Mouse (Mus musculus) hindbrain, embryonic 14.5 days (tissue): ENCODE measurements around the gene Tcea3. TPM values are rescaled to one million over a fixed set of nuclear protein-coding genes. Genes with fewer than 3 reads are reported as not detected.
A peak's percentile ranks its signal among the peaks of the same experiment; 100 is the strongest.

Source experiments
- ATAC-seq: fragments of 200-750 bp; cut with Nextera tagmentation; 2 replicates; pipeline ENCODE4 v1.8.0; 2017; ENCODE audit warnings: moderate number of reproducible peaks, mild to moderate bottlenecking, moderate TSS enrichment, moderate library complexity; ENCODE audit not compliant: low FRiP score
- DNase-seq: peaks from one replicate; pipeline ENCODE4 v3.0.0-alpha.2; 2015; ENCODE audit warnings: low spot score
- H3K27ac ChIP-seq: fragments of 300-500 bp; sonication (generic); 2 replicates; pipeline ENCODE4 v1.5.1; 2014; ENCODE audit warnings: mild to moderate bottlenecking, moderate library complexity
- H3K27me3 ChIP-seq: fragments of 300-500 bp; sonication (generic); 2 replicates; pipeline ENCODE4 v1.6.1; 2014; ENCODE audit warnings: mild to moderate bottlenecking, low read length, mixed read lengths; ENCODE audit not compliant: control insufficient read depth, insufficient read depth
- H3K36me3 ChIP-seq: fragments of 300-500 bp; sonication (generic); replicated peaks from 2 replicates; pipeline ENCODE4 v1.6.1; 2014; ENCODE audit not compliant: control insufficient read depth, insufficient read depth
- H3K4me1 ChIP-seq: fragments of 300-500 bp; sonication (generic); replicated peaks from 2 replicates; pipeline ENCODE4 v1.6.1; 2014; ENCODE audit warnings: antibody characterized with exemption, low read length, mixed read lengths; ENCODE audit not compliant: control insufficient read depth, insufficient read depth
- H3K4me2 ChIP-seq: fragments of 300-500 bp; sonication (generic); replicated peaks from 2 replicates; pipeline ENCODE4 v1.6.1; 2014; ENCODE audit warnings: mild to moderate bottlenecking, moderate library complexity
- H3K4me3 ChIP-seq: fragments of 300-500 bp; sonication (generic); replicated peaks from 2 replicates; pipeline ENCODE4 v1.5.1; 2014; ENCODE audit warnings: mild to moderate bottlenecking, low read length
- H3K9ac ChIP-seq: fragments of 300-500 bp; sonication (generic); 2 replicates; pipeline ENCODE4 v1.6.1; 2014
- H3K9me3 ChIP-seq: fragments of 300-500 bp; sonication (generic); 2 replicates; pipeline ENCODE4 v1.6.1; 2016; ENCODE audit warnings: low read length; ENCODE audit not compliant: control insufficient read depth
- WGBS: fragments of 180-500 bp; shearing (Covaris S2); extraction: QIAGEN DNeasy Blood & Tissue Kit; methylation state at CpG from one replicate; pipeline ENCODE4 v1.1.7; 2014; 5-methylcytosine and 5-hydroxymethylcytosine counted together
- polyA plus RNA-seq: library from polyadenylated mRNA; unstranded; fragments of >200 nt; fragmentation: Nextera tagmentation; extraction: Ambion mirVana; gene quantifications from 2 replicates; pipeline ENCODE4 v1.2.1, GENCODE M21; 2014

Gene Tcea3
- polyA plus RNA-seq = 1.2 and 2.0 TPM in 2 replicates

DNA sequence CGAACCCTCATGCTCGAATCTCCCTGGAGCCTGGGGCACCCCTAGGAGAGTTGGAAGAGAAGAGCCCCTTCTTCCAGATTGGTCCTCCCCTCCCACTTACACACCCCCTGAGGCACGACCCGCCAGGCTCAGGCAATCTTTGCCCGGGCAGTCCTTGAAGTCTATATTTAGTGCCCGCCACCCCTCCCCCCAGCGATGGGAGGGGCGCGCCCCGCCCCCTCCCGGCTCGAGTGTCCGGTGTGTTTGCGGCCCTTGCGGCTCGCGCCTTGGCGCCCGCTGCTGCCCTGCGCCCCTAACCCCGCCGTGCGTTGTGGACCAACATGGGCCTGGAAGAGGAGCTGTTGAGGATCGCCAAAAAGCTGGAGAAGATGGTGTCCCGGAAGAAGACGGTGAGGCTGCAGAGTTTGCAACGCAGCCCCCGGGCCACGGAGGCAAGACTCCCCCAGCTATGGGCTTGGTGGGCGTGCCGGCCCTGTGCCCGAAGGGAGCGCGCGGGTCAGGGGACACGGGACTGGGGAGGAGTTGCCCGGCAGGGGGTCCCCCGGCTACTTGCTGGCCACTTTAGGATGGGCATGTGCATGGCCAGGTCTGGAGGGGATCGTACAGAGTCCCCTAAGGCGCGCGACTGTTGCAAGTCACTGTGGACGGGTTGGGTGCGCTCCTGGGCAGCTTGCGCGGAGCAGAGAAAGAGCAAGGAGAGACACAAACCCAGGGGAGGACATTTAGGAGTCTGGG lies at the start of gene Tcea3:
Tcea3 (plus strand) TSS at position 1 of the 735 bp plus-strand sequence.
- under 1% methylated on average over 45 of the region's 46 CpGs for WGBS
- ATAC-seq = no peak

DNA sequence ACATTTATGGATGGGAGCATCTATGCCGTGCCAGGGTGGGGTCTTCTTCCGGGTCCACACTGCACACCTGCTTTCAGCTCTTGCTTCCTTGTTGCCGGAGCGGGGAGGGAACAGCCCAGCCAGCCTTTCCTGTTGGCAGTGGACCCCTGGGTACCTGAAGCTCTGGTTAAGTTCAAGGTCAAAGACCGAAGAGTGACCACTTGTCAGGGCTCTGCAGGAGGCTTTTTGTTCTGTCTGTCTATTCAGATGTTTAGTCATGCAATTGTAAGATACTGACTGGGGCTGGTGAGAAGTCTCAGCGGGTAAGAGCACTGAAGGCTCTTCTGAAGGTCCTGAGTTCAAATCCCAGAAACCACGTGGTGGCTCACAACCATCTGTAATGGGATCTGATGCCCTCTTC lies 48.7 kb upstream of the Tcea3 start:
- Histone ChIP-seq H3K9me3 (no peaks in the 10 kb centered on the region), H3K9ac (no peak overlapping the region), H3K36me3 (no peaks in the 10 kb centered on the region), H3K4me1 (no peaks in the 10 kb centered on the region), H3K4me3 (no peak overlapping the region), H3K27ac (no peak overlapping the region), H3K4me2 (no peak overlapping the region), H3K27me3 (no peaks in the 10 kb centered on the region)
- DNase-seq (no peak), ATAC-seq (no peak)
- WGBS = 67% methylated on average over 7 of the region's 7 CpGs

More for the DNA sequence above, at the start of gene Tcea3:
- Histone ChIP-seq H3K4me2 (peak within 1 kb of the TSS; percentile 62), H3K4me1 (peaks cover 14% of the 10 kb centered on the region), H3K27ac (no peak within 1 kb of the TSS), H3K36me3 (no peaks in the 10 kb centered on the region), H3K9ac (peak within 1 kb of the TSS; percentile 1; the same call in 1 of the 2 replicates), H3K27me3 (peaks cover 71% of the 10 kb centered on the region), H3K4me3 (peak within 1 kb of the TSS; percentile 32), H3K9me3 (no peaks in the 10 kb centered on the region)
- no peak for DNase-seq

DNA sequence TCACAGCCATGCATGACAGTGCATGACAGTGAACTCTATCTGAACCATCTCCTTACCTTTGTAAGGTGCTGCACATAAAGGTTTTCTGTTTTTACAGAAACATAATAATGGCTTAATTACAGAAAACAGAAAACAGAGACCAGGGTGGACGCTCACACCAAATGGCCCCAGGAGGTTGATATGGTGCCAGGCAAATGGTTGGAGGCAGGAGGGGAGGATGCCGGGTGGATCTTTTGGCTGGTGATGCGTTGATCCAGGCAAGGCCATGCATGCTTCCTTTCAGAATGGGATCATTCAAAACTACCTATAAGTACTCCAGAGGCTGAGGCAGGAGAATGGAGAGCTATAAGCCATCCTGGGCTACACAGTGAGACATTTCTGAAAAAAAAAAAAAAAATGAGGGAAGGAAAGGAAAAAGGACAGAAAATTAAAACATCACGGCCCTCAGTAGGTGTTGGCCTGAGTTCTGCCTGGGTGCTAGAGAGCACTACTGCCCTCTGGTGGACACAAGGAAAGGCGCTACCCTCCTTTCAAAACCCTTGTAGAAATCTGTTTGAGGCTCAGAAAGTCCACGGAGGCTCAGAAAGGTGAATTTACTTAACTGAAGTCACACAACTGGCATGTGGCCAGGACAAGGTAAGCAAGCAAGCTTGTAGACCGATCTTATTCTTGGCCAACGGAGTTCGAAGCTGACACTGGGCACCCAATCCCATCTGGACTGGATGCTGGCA lies 47.8 kb upstream of the Tcea3 start:
- Histone ChIP-seq H3K27me3 (no peaks in the 10 kb centered on the region), H3K4me1 (no peaks in the 10 kb centered on the region), H3K4me2 (no peak overlapping the region), H3K9ac (no peak overlapping the region), H3K4me3 (no peak overlapping the region), H3K9me3 (no peaks in the 10 kb centered on the region), H3K36me3 (no peaks in the 10 kb centered on the region), H3K27ac (no peak overlapping the region)
- DNase-seq (peak; percentile 75), ATAC-seq (no peak)
- 39% methylated on average over 9 of the region's 9 CpGs for WGBS

DNA sequence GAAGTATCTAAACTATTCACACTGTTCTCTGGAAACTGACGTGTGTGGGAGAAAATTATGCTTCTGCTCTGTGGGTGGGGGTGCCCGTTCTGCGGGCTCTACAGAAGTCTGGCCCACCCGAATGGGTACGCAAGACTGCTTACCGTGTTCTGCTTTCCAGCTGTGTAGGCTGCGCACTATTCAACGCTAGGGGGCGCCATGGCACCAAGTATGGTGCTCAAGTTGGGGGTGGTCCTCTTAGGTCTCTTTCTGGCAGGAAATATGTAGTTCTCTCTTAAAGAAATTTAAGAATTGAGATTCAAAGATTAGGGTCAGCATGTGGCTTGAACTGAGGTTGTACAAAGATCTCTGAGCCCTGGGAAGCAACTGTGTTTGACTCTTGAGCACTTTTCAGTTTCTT lies 45.0 kb upstream of the Tcea3 start:
- Histone ChIP-seq H3K27ac (no peak overlapping the region), H3K9me3 (no peaks in the 10 kb centered on the region), H3K4me1 (peaks cover 8% of the 10 kb centered on the region), H3K4me2 (no peak overlapping the region), H3K4me3 (no peak overlapping the region), H3K36me3 (no peaks in the 10 kb centered on the region), H3K27me3 (no peaks in the 10 kb centered on the region), H3K9ac (no peak overlapping the region)
- 4% methylated on average over 9 of the region's 9 CpGs for WGBS
- ATAC-seq (no peak), DNase-seq (peak; percentile 85)

DNA sequence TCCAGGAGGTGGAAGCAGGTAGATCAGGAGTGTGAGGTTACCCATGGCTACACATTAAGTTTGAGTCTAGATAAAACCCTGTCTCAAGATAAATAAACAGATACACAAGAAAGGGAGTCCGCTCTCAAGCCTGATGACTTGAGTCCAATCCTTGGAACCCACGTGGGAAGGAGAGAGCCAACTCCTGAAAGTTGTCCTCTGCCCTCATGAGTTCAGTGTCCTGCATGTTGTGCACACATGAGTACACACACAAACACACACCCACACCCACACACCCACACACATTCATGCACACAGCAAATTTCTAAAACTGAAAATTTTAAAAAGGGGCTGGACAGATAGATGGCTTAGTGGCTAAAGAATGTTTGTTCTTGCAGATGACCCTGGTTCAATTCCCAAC lies 42.8 kb upstream of the Tcea3 start:
- H3K9me3 ChIP-seq = no peaks in the 10 kb centered on the region
- H3K4me3 ChIP-seq = no peak overlapping the region
- H3K27me3 ChIP-seq = no peaks in the 10 kb centered on the region
- ATAC-seq = no peak
- WGBS = 79% methylated on average over 2 of the region's 2 CpGs
- peaks cover 9% of the 10 kb centered on the region for H3K4me1 ChIP-seq
- no peak overlapping the region for H3K4me2 ChIP-seq
- no peak overlapping the region for H3K27ac ChIP-seq
- H3K36me3 ChIP-seq = no peaks in the 10 kb centered on the region
- no peak for DNase-seq
- H3K9ac ChIP-seq = no peak overlapping the region

DNA sequence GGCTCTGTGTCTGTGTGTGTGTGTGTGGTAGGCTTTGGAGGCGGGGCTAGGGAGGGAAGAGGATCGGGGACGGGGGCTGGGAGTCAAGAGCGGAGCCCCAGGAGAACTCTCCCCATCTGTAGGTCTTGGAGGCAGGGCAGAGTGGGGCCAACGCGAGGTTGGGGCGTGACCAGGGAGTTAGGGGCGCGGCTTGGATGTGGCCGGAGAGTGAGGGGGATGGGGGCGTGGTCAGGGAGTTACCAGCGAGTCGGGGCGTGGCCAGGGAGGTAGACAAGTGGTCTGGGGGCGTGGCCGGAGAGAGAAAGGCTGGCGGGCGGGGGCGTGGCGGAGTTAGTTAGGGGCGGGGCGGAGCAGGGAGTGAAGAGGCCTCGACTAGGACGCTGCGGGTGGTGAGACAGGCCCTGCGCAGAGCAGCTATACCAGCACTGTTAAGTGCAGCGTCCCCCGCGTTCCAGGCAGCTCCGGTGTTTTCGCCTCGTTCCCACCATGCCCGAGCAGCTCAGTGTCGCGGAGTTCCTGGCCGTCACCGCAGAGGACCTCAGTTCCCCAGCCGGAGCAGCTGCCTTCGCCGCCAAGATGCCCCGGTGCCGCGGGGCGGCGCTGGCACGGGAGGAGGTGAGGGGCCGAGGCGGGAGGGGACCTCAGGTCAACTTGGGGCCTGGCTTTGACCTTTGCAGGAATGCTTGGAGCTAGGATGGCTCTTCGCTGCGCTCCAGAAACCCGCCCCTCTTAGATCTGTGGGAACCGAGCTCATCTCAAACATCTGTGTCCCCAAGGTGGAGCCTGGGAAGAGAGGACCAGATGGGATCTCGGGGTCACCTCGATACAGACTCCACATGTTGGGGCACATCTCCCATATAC lies 41.3 kb upstream of the Tcea3 start, which contains the start of gene Asap3:
Asap3 (plus strand) TSS at position 333 of the 861 bp plus-strand sequence.
- Histone ChIP-seq H3K36me3 (no peaks in the 10 kb centered on the region), H3K9me3 (no peaks in the 10 kb centered on the region), H3K4me3 (peak within 1 kb of the TSS; percentile 58), H3K9ac (peak within 1 kb of the TSS; percentile 75), H3K27me3 (no peaks in the 10 kb centered on the region), H3K27ac (no peak within 1 kb of the TSS), H3K4me2 (peak within 1 kb of the TSS; percentile 96), H3K4me1 (peaks cover 9% of the 10 kb centered on the region)
- DNase-seq = peak; percentile 85
- WGBS = under 1% methylated on average over 50 of the region's 54 CpGs
- ATAC-seq = peak; percentile 90

DNA sequence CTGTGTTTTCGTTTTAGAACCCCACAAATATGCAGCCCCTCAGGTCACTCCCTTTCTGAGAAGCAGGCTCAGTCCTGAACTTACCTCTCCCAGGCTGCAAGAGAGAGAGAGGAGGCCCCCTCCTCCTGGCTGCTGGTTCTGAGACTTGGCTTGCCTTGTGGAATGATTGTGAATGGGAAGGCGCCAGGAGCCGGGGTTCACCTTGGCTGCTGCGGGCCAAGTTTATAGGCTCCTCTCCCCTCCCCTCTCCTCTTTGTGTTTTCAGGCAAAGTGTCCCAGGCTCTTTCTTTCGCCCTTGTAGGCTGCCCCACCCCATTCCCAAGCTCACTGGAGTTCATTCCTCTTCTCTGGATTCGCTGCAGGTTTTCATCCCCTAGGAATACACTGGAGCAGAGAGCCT lies 40.6 kb upstream of the Tcea3 start:
- 6% methylated on average over 6 of the region's 6 CpGs for WGBS
- ATAC-seq (0 out of 2 replicates have a peak, but pooled peaks have one; percentile 12), DNase-seq (no peak)
- Histone ChIP-seq H3K4me1 (peaks cover 9% of the 10 kb centered on the region), H3K9ac (peak overlapping the region; percentile 75), H3K36me3 (no peaks in the 10 kb centered on the region), H3K27me3 (no peaks in the 10 kb centered on the region), H3K4me3 (peak overlapping the region; percentile 58), H3K9me3 (no peaks in the 10 kb centered on the region), H3K4me2 (peak overlapping the region; percentile 96), H3K27ac (no peak overlapping the region)

DNA sequence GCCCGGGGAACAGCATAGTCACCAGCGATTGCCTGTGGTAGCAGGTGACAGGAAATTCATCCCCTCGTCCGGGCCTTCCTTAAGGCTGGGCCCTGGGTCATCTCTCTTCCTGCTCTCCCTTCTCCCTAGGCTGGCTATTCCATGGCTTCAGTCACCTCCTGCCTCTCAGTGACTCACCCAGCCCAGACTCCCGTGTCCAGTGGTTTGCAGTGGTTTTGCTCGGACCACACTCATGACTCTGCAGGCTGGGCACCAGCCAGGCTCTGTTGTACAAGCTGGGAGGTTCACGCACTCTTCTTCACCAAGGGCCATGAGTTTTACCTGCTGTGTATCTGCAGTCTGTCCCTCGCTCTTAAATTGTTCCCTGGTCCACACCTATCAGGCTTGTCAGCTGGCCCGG lies 36.6 kb upstream of the Tcea3 start:
- ATAC-seq (no peak), DNase-seq (no peak)
- Histone ChIP-seq H3K27me3 (no peaks in the 10 kb centered on the region), H3K9me3 (no peaks in the 10 kb centered on the region), H3K4me2 (no peak overlapping the region), H3K9ac (no peak overlapping the region), H3K27ac (no peak overlapping the region), H3K4me3 (no peak overlapping the region), H3K4me1 (peaks cover 9% of the 10 kb centered on the region), H3K36me3 (no peaks in the 10 kb centered on the region)
- WGBS = 82% methylated on average over 9 of the region's 9 CpGs

DNA sequence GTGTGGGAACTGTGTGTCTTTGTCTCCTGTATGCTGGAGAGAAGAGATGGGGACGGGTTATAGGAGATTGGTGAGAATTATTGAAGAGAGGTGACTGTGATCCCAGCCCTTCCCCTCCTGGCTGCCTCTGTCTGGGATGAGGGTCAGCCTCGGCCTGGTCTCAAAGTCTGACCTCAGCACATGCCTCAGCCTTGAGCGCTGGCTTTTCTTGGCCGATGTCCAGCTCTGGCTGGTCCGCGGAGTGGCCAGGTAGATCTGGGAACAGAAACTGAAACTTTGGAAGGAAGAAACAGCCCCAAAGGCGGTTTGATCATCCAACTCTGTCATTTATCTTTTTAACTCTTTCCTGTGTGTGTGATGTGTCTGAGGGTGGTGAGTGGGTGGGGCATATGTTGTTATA lies 33.9 kb upstream of the Tcea3 start:
- no peaks in the 10 kb centered on the region for H3K9me3 ChIP-seq
- DNase-seq (no peak), ATAC-seq (no peak)
- H3K4me1 ChIP-seq = peaks cover 8% of the 10 kb centered on the region
- 74% methylated on average over 7 of the region's 7 CpGs for WGBS
- no peak overlapping the region for H3K4me2 ChIP-seq
- no peaks in the 10 kb centered on the region for H3K36me3 ChIP-seq
- H3K9ac ChIP-seq = no peak overlapping the region
- no peaks in the 10 kb centered on the region for H3K27me3 ChIP-seq
- no peak overlapping the region for H3K4me3 ChIP-seq
- H3K27ac ChIP-seq = no peak overlapping the region; the same call in 1 of the 2 replicates
